Mouse (Mus musculus) 416B (cell line): Measurements from ENCODE around the gene Zfp219.
A peak's percentile ranks its signal among the peaks of the same experiment; 100 is the strongest.
"Not testable (repeated sequence)": the region's sequence is repeated elsewhere in the genome, so short reads cannot be mapped to it uniquely, and the experiment has no call there.

Source experiments
- DNase-seq: peaks from one replicate; pipeline ENCODE4 v3.0.0; 2011; ENCODE audit warnings: low read depth

Zfp219 gene

DNA sequence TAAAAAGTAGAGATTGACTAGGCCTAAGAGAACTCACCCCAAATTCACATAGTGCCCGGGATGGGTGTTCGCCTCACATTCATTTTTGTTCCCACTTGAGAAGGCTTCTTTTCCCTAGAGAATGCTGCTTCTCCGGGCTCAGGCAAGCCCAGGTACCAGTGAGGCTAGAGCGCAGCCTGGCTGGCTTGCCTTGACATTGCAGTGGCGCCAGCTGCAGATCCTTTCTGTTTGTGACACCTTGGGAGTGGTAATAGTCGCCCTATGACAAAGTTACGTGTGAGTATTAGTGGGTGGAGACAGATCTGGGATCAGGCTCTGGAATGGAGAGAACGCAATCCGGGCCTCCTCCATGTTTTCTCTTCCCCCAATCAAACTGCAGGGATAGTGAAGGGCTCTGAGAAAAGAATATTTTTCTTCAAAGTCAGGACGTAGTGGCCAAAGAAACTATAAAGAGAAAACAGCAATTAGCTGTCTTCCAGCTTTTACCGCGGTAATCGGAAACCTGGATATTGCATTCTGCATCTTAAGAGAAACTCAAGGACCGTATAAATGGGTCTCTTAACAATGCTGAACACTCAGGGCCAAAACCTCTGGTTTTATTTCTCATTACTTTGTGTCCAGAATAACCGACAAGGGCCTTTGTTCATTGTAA, at the start of gene Zfp219:
Gene Zfp219 (minus strand): TSS at position 248 of the 652 bp plus-strand sequence.
- peak; percentile 94 for DNase-seq

DNA sequence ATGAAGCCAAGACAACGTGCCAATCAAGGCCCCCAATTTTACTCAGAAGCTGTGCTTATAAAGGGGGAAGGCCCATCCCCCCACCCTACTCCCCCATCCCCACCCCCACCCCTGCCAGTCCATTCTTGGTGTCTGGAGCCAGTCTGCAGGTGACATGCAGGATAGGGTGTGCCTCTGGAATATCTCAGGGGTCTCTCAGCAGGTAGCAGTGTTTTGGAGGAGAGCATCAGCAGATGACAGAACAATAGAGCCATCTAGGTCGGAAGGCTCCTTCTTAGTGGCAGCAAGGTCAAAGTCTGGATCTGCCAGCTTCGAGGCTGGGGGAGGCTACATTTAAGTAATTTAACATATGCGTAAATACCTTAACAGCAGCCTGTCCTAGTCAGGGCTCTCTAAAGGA, 45.6 kb upstream of the Zfp219 start:
- no peak for DNase-seq

DNA sequence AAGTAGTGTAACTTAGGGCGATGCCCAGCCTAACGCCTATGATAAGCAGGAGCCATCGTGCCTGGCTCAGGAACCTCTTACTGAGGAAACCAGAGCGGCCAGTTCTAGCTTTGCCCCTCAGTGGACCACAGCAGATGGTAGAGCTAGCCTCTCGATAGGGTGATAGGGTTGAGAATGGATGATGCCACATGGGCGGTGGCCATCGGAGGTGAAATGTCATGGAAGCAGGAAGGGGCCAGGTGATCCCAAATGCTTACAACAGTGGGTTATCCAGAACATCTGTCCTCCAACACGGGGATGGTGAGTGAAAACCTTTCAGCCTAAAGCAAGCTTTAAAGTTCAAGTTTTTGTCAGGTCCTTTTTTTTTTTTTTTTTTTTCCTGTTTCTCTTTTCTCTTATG, 41.3 kb upstream of the Zfp219 start:
- no peak for DNase-seq

- DNase-seq: no peak
Measured at GRCm38 (mm10) chr14:52060800-52061199, 40.3 kb upstream of the Zfp219 start.

GRCm38 (mm10) chr14:52059982-52060381, 39.4 kb upstream of the Zfp219 start:
- no peak for DNase-seq

- peak; percentile 33 for DNase-seq
Measured at GRCm38 (mm10) chr14:52052720-52053119, 32.2 kb upstream of the Zfp219 start.

DNA sequence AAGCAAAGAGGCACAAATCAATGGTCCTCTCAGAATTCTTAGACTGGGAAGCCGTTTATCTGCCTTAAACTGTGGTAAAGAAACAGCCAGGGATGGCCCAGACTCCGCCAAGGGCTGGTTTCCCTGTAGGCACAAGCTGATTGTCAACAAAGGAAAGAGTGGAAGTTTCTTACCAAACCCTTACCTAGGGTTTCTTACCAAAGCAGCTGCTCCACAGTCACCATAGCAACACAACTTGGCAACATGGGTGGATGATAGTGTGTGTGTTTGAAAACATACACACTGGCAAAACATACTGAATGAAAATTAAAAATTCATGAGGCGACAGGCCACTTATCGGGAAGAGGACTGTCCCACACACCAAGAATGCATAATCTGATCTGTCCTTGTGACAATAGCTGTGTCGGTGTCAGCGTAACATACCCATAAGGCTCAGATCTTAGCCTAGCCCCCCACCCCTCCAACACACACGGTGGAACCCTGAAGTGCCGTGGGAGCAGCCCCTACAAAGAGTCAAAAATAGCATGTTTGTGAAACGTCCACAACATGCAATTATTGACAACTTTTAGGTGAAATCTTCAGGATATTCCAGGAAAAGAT, 25.5 kb upstream of the Zfp219 start:
- no peak for DNase-seq

- peak; percentile 93 for DNase-seq
Measured at GRCm38 (mm10) chr14:52044901-52045678, 24.6 kb upstream of the Zfp219 start.

GRCm38 (mm10) chr14:52043446-52043845, 22.9 kb upstream of the Zfp219 start:
- DNase-seq: no peak

DNA sequence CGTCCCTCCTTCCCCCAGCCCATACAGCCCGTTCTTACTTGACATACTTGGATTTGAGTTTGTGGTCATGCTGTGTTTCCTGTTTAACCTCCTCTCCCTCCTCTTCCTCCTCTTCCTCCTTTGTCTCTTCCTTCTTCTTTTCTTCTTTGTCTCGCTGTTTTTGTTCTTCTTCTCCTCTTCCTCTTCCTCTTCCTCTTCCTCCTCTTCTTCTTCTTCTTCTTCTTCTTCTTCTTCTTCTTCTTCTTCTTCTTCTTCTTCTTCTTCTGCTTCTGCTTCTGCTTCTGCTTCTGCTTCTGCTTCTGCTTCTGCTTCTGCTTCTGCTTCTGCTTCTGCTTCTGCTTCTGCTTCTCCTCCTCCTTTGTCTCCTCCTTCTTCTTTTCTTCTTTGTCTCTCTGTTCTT, 21.8 kb upstream of the Zfp219 start, which contains the start of gene Olfr221:
Gene Olfr221 (minus strand): TSS at position 101 of the 400 bp plus-strand sequence.
- not testable (repeated sequence) for DNase-seq

- DNase-seq: no peak
Measured at GRCm38 (mm10) chr14:52039332-52039731, 18.8 kb upstream of the Zfp219 start.

GRCm38 (mm10) chr14:52035926-52036325, 15.4 kb upstream of the Zfp219 start:
- DNase-seq: no peak

DNA sequence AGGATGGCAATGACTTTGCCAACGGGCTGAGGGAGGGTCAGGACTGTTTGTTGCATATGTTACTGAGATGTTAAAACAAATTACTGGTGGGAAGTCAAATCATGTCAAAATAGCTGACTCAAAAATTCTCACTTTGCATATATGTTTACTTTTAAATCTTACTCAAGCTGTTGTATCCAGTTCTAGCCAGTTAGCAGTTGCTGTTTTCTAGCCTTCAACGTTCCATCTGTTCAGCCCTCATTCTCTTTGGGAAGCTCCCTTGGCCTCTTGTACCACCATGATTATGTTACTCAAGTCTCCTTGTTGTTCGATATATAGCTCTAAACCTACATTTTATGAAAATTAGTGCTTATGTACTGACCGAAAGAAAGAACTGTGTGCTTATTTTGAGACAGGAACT, 5.8 kb upstream of the Zfp219 start:
- DNase-seq: no peak

- DNase-seq: no peak
Measured at GRCm38 (mm10) chr14:52024133-52024532, 3.6 kb upstream of the Zfp219 start.

GRCm38 (mm10) chr14:52022709-52023459, 2.4 kb upstream of the Zfp219 start:
- DNase-seq: peak; percentile 99

DNA sequence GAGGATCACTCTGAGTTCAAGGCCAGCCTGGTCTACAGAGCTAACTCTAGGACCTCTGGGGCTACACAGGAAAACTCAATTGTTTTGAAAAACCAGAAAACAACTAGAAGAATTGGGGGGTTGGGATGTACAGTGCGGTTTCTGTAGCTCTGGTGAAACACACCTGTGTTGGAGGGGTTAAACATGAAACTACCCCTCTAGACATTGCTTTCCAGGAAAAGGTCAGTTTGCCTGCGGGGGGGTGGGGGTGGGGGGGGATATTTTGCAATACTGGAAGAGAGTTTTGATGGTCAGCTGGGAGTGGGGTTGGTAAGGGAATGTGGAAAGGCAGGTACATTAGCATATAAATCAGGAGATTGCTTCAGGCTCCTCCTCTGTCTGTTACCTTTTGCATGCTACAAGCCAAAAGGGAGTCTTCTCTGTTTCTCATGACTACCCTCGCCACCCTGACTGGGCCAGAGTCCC, 1.7 kb upstream of the Zfp219 start:
- DNase-seq: no peak

DNA sequence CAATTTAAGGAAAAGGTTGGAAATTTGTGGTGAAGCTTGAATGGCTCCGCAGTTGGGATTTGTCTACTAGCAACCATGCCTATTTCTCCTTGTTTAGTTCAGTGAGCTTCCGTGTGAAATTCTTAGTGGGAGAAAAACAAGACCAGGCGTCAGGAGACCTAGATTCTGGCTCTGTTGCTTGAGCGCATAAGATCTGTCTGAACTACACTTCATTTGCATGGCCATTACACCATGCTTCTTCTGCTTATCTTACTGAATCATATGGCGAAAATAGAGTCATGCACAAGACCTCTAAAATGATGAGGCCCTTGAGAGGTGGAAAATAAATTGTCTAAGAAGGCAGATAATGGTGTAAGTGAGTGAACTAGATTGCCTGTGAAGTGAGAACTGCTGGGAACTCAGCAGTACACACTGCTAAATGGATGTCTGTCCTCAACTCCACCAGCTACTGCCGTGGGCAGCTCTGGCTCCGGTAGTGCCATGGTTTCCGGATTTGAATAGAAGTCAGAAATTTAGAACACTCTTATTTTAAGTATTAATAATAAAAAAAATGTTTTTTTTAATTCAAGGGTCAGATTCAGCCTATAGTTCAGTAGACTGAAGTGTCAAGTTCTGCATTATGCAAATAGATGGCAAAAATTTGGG, 1.2 kb upstream of the Zfp219 start:
- DNase-seq: peak; percentile 42

GRCm38 (mm10) chr14:52021138-52021529, 601 bp upstream of the Zfp219 start:
- no peak for DNase-seq

GRCm38 (mm10) chr14:52019590-52020340, 768 bp downstream of the Zfp219 start:
- peak; percentile 98 for DNase-seq

DNA sequence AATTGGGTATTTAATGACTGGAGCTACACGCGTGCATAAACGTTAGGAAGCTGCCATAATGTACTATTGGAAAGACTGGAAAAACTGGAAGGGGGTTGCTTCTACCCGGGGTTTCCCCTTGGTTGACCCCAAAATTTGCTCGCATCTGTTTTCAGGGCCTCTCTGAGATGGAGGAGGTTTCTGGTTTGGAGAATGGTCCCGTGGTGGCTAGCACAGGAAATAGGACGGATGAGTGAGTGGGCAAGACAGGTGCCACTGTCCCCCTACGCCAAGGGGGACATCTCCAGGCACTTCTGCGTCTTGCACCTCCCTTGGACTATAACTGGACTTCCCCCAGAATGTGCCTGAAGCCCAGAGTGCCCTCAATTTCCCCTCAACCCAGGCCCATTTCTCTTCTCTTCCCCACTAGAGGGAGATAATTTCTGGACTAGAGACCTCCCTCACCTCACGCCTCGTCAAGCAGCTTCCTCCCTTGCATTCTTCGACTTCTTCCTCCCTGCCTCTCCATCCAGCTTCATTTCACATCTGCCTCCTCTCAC, 1.4 kb downstream of the Zfp219 start:
- no peak for DNase-seq
